Mouse (Mus musculus): ENCODE measurements around the gene Carf. TPM values are rescaled to one million over a fixed set of nuclear protein-coding genes. Genes with fewer than 3 reads are reported as not detected.

Carf gene
- polyA plus RNA-seq, 2 experiments, result 9.0 to 9.4 TPM

GRCm38 (mm10) chr1:60075590-60075989 lies 22.5 kb upstream of the Carf start:
- no peak for TF ChIP-seq POLR2A (IDR thresholded peaks at IDR 0.05; ENCODE audit: borderline replicate concordance, extremely low read depth, insufficient read depth, insufficient read length)
- Histone ChIP-seq H3K9ac (ENCODE audit: low read depth, low read length, severe bottlenecking) (no peak overlapping the region), H3K27ac (replicated peaks; ENCODE audit: low read depth, low read length) (no peak overlapping the region), H3K4me3 (replicated peaks; ENCODE audit: low read length) (no peak overlapping the region), H3K4me1 (ENCODE audit: control insufficient read depth, insufficient read depth, low read length) (no peaks in the 10 kb centered on the region), H3K9me3 (ENCODE audit: control insufficient read depth, low read length) (no peaks in the 10 kb centered on the region), H3K36me3 (ENCODE audit: control insufficient read depth, insufficient read depth, low read length) (peaks cover 36% of the 10 kb centered on the region), H3K4me2 (replicated peaks; ENCODE audit: low read depth, low read length, severe bottlenecking) (no peak overlapping the region), H3K27me3 (ENCODE audit: control insufficient read depth, insufficient read depth, low read length) (no peaks in the 10 kb centered on the region)
- ATAC-seq (ENCODE audit: low FRiP score, low read depth), result no peak
- WGBS, result 62% methylated on average over 3 of the region's 3 CpGs
- DNase-seq (ENCODE audit: low spot score), result no peak

DNA sequence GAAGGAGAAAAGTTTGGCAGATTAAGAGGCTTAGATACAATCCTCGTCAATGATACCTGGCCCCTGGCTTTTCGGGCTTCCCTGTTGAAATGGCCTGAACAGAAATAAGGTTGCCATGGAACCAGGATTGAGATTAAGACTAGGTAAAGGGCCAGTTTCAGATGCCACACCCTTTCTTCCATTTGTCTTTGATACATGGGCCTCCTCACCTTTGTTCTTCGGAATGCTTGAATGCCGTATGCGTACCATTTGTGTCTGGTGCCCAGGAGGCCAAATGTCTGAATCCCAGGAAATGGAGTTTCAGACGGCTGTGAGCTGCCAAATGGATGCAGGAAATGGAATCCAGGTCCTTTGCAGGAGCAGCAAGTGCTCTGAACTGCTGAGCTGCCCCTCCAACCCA lies 21.6 kb upstream of the Carf start:
- Histone ChIP-seq H3K4me3 (replicated peaks; ENCODE audit: low read length) (no peak overlapping the region), H3K4me1 (ENCODE audit: control insufficient read depth, insufficient read depth, low read length) (no peaks in the 10 kb centered on the region), H3K36me3 (ENCODE audit: control insufficient read depth, insufficient read depth, low read length) (peaks cover 39% of the 10 kb centered on the region), H3K27me3 (ENCODE audit: control insufficient read depth, insufficient read depth, low read length) (no peaks in the 10 kb centered on the region), H3K9ac (ENCODE audit: low read depth, low read length, severe bottlenecking) (no peak overlapping the region), H3K9me3 (ENCODE audit: control insufficient read depth, low read length) (no peaks in the 10 kb centered on the region), H3K4me2 (replicated peaks; ENCODE audit: low read depth, low read length, severe bottlenecking) (no peak overlapping the region), H3K27ac (replicated peaks; ENCODE audit: low read depth, low read length) (no peak overlapping the region)
- ATAC-seq (ENCODE audit: low FRiP score, low read depth) (no peak), DNase-seq (ENCODE audit: low spot score) (no peak)
- no peak for TF ChIP-seq POLR2A (IDR thresholded peaks at IDR 0.05; ENCODE audit: borderline replicate concordance, extremely low read depth, insufficient read depth, insufficient read length)
- 80% methylated on average over 6 of the region's 6 CpGs for WGBS

DNA sequence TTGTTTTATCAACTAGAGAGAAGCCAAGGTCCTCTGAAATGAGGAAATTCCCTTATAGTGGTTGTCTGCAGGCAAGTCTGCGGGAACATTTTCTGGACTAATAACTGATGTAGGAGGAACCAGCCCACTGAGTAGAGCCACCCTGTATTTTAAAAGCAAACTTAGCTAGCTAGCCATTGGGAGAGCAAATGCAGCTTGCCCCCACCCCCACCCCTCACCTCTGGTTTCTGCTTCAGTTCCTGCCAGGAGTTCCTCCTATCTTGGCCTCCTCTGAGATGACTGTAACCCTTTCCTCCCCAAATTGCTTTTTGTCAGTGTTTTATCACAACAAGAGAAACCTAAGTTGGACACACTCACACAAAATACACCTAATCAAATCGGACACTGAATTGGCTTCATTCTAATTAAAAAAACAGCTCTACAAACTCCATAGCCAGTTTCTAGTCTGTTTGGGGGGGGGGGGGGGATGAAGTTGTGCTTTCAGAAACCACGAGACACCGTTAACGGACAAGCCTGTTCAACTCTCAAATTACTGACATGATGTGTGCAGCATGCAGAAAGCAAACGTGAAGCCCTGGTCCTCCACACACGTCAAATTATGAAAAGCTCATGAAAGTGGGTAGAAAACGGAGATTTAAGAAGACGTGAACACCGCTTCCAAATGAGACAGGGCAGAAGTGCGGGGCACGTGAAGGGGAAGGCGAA lies 1.3 kb upstream of the Carf start:
- H3K4me2 ChIP-seq (replicated peaks; ENCODE audit: low read depth, low read length, severe bottlenecking), result peak overlapping the region; percentile 71
- H3K27me3 ChIP-seq (ENCODE audit: control insufficient read depth, insufficient read depth, low read length), result no peaks in the 10 kb centered on the region
- H3K4me1 ChIP-seq (ENCODE audit: control insufficient read depth, insufficient read depth, low read length), result 0 out of 2 replicates have a peak, but pooled peaks cover 4% of the 10 kb centered on the region
- H3K4me3 ChIP-seq (replicated peaks; ENCODE audit: low read length), result peak overlapping the region; percentile 66
- ATAC-seq (ENCODE audit: low FRiP score, low read depth) (no peak), DNase-seq (ENCODE audit: low spot score) (peak; percentile 14)
- TF ChIP-seq POLR2A (IDR thresholded peaks at IDR 0.05; ENCODE audit: borderline replicate concordance, extremely low read depth, insufficient read depth, insufficient read length), result no peak
- peaks cover 17% of the 10 kb centered on the region for H3K36me3 ChIP-seq (ENCODE audit: control insufficient read depth, insufficient read depth, low read length)
- WGBS, result 6% methylated on average over 13 of the region's 13 CpGs
- no peaks in the 10 kb centered on the region for H3K9me3 ChIP-seq (ENCODE audit: control insufficient read depth, low read length)
- H3K27ac ChIP-seq (replicated peaks; ENCODE audit: low read depth, low read length), result no peak overlapping the region
- H3K9ac ChIP-seq (ENCODE audit: low read depth, low read length, severe bottlenecking), result peak overlapping the region; percentile 54

DNA sequence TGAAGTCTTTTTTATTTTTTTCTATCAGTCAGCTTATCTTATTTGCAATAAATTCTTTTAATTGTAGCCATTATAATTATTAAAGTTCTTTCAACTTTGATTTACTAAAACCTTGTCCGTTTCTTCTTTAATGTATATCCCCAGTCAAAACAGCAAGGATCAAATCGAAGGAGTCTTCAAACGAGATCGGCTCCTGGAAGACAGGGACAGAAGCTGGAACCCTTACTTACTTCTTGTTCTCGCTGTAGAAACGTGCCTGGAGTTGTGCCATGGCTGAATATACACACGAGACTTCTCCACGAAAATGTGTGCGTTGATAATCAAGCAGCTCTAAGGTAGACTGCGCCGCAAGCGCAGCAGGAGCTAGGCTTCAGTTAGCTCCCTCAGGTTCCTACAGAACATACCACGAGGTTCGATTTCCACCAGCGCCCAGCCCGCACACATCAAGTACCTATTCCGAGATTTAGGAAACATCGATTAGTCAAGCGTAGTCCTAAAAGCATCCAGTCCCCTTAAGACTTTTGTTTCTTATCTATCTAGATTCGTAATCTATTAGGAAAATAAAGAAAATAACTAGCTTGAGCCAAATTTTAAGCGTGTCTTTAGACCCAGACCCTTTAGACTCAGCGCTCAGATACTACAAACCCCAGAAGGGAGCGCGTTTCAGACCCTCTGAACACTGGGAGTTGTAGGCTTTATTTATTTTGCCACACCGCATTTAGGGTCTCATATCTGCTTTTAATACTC lies 597 bp upstream of the Carf start:
- Histone ChIP-seq H3K9me3 (ENCODE audit: control insufficient read depth, low read length) (no peaks in the 10 kb centered on the region), H3K27ac (replicated peaks; ENCODE audit: low read depth, low read length) (peak overlapping the region; percentile 96), H3K9ac (ENCODE audit: low read depth, low read length, severe bottlenecking) (peak overlapping the region; percentile 85), H3K4me3 (replicated peaks; ENCODE audit: low read length) (peak overlapping the region; percentile 66), H3K27me3 (ENCODE audit: control insufficient read depth, insufficient read depth, low read length) (no peaks in the 10 kb centered on the region), H3K4me1 (ENCODE audit: control insufficient read depth, insufficient read depth, low read length) (0 out of 2 replicates have a peak, but pooled peaks cover 4% of the 10 kb centered on the region), H3K36me3 (ENCODE audit: control insufficient read depth, insufficient read depth, low read length) (peaks cover 10% of the 10 kb centered on the region), H3K4me2 (replicated peaks; ENCODE audit: low read depth, low read length, severe bottlenecking) (peak overlapping the region; percentile 71)
- ATAC-seq (ENCODE audit: low FRiP score, low read depth) (peak; percentile 77), DNase-seq (ENCODE audit: low spot score) (peak; percentile 78)
- under 1% methylated on average over 25 of the region's 25 CpGs for WGBS
- 0 out of 2 replicates have a peak, but pooled peaks have one; percentile 19 for TF ChIP-seq POLR2A (IDR thresholded peaks at IDR 0.05; ENCODE audit: borderline replicate concordance, extremely low read depth, insufficient read depth, insufficient read length)

GRCm38 (mm10) chr1:60098839-60099238 lies 792 bp downstream of the Carf start:
- Histone ChIP-seq H3K27ac (replicated peaks; ENCODE audit: low read depth, low read length) (no peak overlapping the region), H3K4me3 (replicated peaks; ENCODE audit: low read length) (peak overlapping the region; percentile 66), H3K4me1 (ENCODE audit: control insufficient read depth, insufficient read depth, low read length) (0 out of 2 replicates have a peak, but pooled peaks cover 4% of the 10 kb centered on the region), H3K36me3 (ENCODE audit: control insufficient read depth, insufficient read depth, low read length) (peaks cover 5% of the 10 kb centered on the region), H3K9ac (ENCODE audit: low read depth, low read length, severe bottlenecking) (peak overlapping the region; percentile 85), H3K27me3 (ENCODE audit: control insufficient read depth, insufficient read depth, low read length) (no peaks in the 10 kb centered on the region), H3K4me2 (replicated peaks; ENCODE audit: low read depth, low read length, severe bottlenecking) (peak overlapping the region; percentile 56), H3K9me3 (ENCODE audit: control insufficient read depth, low read length) (no peaks in the 10 kb centered on the region)
- DNase-seq (ENCODE audit: low spot score) (no peak), ATAC-seq (ENCODE audit: low FRiP score, low read depth) (no peak)
- TF ChIP-seq POLR2A (IDR thresholded peaks at IDR 0.05; ENCODE audit: borderline replicate concordance, extremely low read depth, insufficient read depth, insufficient read length), result no peak
- WGBS, result 16% methylated on average over 9 of the region's 9 CpGs

Measured in limb, embryonic 14.5 days (tissue).